Mouse (Mus musculus): ENCODE data around the gene Daglb.

DNA sequence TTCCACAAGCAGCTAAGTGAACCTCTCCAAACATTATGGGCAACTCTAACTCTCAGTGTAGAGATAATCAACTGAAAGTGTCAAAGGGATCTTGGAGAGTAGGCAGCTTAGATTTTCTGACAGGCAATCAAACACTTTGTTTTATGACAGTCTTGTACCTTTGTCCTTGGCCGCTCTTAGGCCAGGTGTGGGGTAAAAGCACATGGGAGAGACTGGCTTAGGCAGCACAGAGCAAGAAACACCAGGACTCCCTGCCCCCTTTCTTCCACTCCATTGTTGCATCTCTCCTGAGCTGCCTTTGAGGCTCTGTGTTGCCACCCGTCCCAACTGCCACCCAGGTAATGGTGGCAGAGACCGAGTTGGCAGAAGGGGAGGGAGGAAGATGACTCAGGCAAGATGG is 23.1 kb upstream of the Daglb start:
- TF ChIP-seq CHD2 (IDR thresholded peaks at IDR 0.05; ENCODE audit: low read depth, low read length) (no peak), ZC3H11A (IDR thresholded peaks at IDR 0.05; ENCODE audit: borderline replicate concordance, low read depth, low read length) (no peak), MAFK (IDR thresholded peaks at IDR 0.05; ENCODE audit: insufficient read depth, low read depth, low read length) (no peak), ZNF384 (IDR thresholded peaks at IDR 0.05; ENCODE audit: low read depth, low read length) (no peak)

Measured in ES-E14 (cell line).